Comparison of ENCODE assay signal across 9 mouse cellular contexts in the genomic region with DNA sequence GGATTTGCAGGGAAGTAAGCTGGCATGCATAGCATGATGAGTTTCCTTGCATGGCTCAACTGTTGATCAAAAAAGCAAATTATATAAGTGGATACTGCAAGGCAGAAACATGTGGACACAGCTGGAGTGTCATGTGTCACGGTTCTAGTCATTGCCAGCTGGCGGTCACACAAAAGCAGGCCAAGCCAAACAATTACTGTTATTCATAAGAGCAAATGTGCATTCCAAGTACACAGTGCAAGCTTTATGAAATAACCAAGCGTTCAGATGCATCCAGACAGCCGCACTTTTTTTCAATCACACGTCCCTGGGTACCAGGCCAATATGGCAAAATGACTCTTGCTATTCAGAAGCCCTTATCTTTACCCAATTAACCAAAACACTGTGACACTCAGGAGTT.
A peak's percentile ranks its signal among the peaks of the same experiment; 100 is the strongest.
DNase-seq lines count a peak whose midpoint lies in the region; ATAC-seq lines count a peak whose summit lies in the region.
"Had no signal": no experiment of that assay in that cellular context is flagged by ENCODE, and none has a peak within 500 bp of the region (broad histone marks: within the 10 kb centered on the region; RNA-seq: fewer than 3 reads in every experiment).

No protein-coding gene starts in this region.

- H3K27ac ChIP-seq in forebrain, embryonic 12.5 days, result no peak overlapping the region
- no peak overlapping the region for H3K27ac ChIP-seq in forebrain, embryonic 13.5 days
- H3K27ac ChIP-seq in kidney, embryonic 16.5 days (ENCODE audit: low read length), result no peak overlapping the region
- H3K27ac ChIP-seq: liver, embryonic 15.5 days had no signal

- no peak overlapping the region for H3K9ac ChIP-seq in forebrain, embryonic 12.5 days
- H3K9ac ChIP-seq in forebrain, embryonic 13.5 days, result no peak overlapping the region
- no peak overlapping the region for H3K9ac ChIP-seq in kidney, embryonic 16.5 days (replicated peaks; ENCODE audit: low read length)
- H3K9ac ChIP-seq: liver, embryonic 15.5 days had no signal

- H3K4me2 ChIP-seq in forebrain, embryonic 12.5 days, result no peak overlapping the region
- H3K4me2 ChIP-seq in forebrain, embryonic 13.5 days, result no peak overlapping the region
- H3K4me2 ChIP-seq in kidney, embryonic 16.5 days (replicated peaks; ENCODE audit: low read depth, low read length), result no peak overlapping the region
- H3K4me2 ChIP-seq: liver, embryonic 15.5 days had no signal

- H3K36me3 ChIP-seq in forebrain, embryonic 12.5 days (replicated peaks), result no peaks in the 10 kb centered on the region
- H3K36me3 ChIP-seq in forebrain, embryonic 13.5 days (ENCODE audit: poor library complexity, severe bottlenecking), result no peaks in the 10 kb centered on the region
- no peaks in the 10 kb centered on the region for H3K36me3 ChIP-seq in kidney, embryonic 16.5 days (ENCODE audit: insufficient read depth, low read length)
- H3K36me3 ChIP-seq: liver, embryonic 15.5 days had no signal

- no peaks in the 10 kb centered on the region for H3K9me3 ChIP-seq in forebrain, embryonic 12.5 days
- H3K9me3 ChIP-seq in forebrain, embryonic 13.5 days (replicated peaks), result no peaks in the 10 kb centered on the region
- H3K9me3 ChIP-seq in kidney, embryonic 16.5 days (ENCODE audit: low read length), result no peaks in the 10 kb centered on the region
- H3K9me3 ChIP-seq: liver, embryonic 15.5 days had no signal

- ATAC-seq in forebrain, embryonic 12.5 days (ENCODE audit: low FRiP score), result peak; percentile 14; the same call in 1 of the 2 replicates
- no peak for ATAC-seq in forebrain, embryonic 13.5 days
- ATAC-seq in kidney, embryonic 16.5 days (ENCODE audit: low FRiP score, low TSS enrichment), result peak; percentile 57; the same call in 1 of the 2 replicates

- no peak overlapping the region for H3K4me3 ChIP-seq in forebrain, embryonic 12.5 days (replicated peaks)
- H3K4me3 ChIP-seq in forebrain, embryonic 13.5 days, result no peak overlapping the region
- H3K4me3 ChIP-seq in kidney, embryonic 16.5 days (ENCODE audit: low read length), result no peak overlapping the region
- H3K4me3 ChIP-seq: liver, embryonic 15.5 days had no signal

- 47% methylated on average over 5 of the region's 5 CpGs for WGBS in forebrain, embryonic 12.5 days
- 49% methylated on average over 5 of the region's 5 CpGs for WGBS in forebrain, embryonic 13.5 days
- 66% methylated on average over 5 of the region's 5 CpGs for WGBS in kidney, embryonic 16.5 days

- H3K27me3 ChIP-seq in forebrain, embryonic 12.5 days, result no peaks in the 10 kb centered on the region
- H3K27me3 ChIP-seq in forebrain, embryonic 13.5 days, result no peaks in the 10 kb centered on the region
- H3K27me3 ChIP-seq in kidney, embryonic 16.5 days (ENCODE audit: insufficient read depth, low read length), result no peaks in the 10 kb centered on the region
- H3K27me3 ChIP-seq: liver, embryonic 15.5 days had no signal

- peaks cover 4% of the 10 kb centered on the region; the same call in 1 of the 2 replicates for H3K4me1 ChIP-seq in forebrain, embryonic 12.5 days
- peaks cover 5% of the 10 kb centered on the region; the same call in 1 of the 2 replicates for H3K4me1 ChIP-seq in forebrain, embryonic 13.5 days
- H3K4me1 ChIP-seq in kidney, embryonic 16.5 days (ENCODE audit: insufficient read depth, low read length), result no peaks in the 10 kb centered on the region
- H3K4me1 ChIP-seq: liver, embryonic 15.5 days had no signal

- DNase-seq in urinary bladder, postnatal 25 days (ENCODE audit: low spot score), result peak; percentile 15
- no peak for DNase-seq in urinary bladder, postnatal 10 days (ENCODE audit: low spot score)
- DNase-seq in lung, postnatal 36 days, result peak; percentile 75
- DNase-seq in embryo, embryonic 10 days (ENCODE audit: low spot score), result no peak
- no peak for DNase-seq in cerebellum, postnatal 36 days

Comparison
In these comparisons a context has a peak if more than half of its experiments do, and no peak if none do; other contexts are left out.
1. DNase-seq: peak in urinary bladder, postnatal 25 days (single experiment) and lung, postnatal 36 days (single experiment); none in urinary bladder, postnatal 10 days (single experiment), embryo, embryonic 10 days (single experiment) and cerebellum, postnatal 36 days (0 of 2).